Mouse (Mus musculus) B cell, adult (primary cell): Measurements from ENCODE around the gene Gigyf2. TPM values are rescaled to one million over a fixed set of nuclear protein-coding genes. Genes with fewer than 3 reads are reported as not detected.

ENCODE experiments used
- total RNA-seq: library from RNA; stranded (reverse); gene quantifications from 4 replicates; pipeline ENCODE4 v1.2.4, GENCODE M21; 2023; ENCODE audit not compliant: inconsistent age

Gene Gigyf2
- 118 to 131 TPM (median 124 TPM) in 4 replicates for total RNA-seq

GRCm38 (mm10) chr1:87326742-87327163 is at the start of gene Gigyf2:
Gigyf2 (plus strand) TSS chr1:87326998.

GRCm38 (mm10) chr1:87394594-87394993 is 67.8 kb downstream of the Gigyf2 start, which contains the start of gene Kcnj13:
Kcnj13 (minus strand) TSS chr1:87394729.

DNA sequence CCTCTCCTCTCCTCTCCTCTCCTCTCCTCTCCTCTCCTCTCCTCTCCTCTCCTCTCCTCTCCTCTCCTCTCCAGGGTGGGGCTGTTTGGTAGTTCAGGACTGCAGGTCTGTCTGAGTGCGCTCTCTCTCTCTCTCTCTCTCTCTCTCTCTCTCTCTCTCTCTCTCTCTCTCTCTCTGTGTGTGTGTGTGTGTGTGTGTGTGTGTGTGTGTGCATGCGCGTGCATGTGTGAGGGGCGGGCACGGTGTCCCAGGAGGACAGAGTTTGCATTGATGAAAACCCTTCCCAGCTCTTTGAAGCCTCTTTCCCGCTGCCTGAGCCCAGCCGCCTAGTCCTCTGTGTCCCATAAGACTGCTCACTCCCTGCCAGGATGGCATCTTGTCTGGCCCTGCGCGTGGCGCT is 143.2 kb downstream of the Gigyf2 start, which contains the start of gene Snorc:
Snorc (plus strand) TSS at position 301 of the 400 bp plus-strand sequence.

Other genes starting within 250 kb of the Gigyf2 start
- not detected in 4 replicates for gene Alppl2, start 237.1 kb upstream of the Gigyf2 start, total RNA-seq
- gene Alpi, start 225.4 kb upstream of the Gigyf2 start, total RNA-seq: not detected in 4 replicates
- not detected in 4 replicates for gene Akp3, start 202.0 kb upstream of the Gigyf2 start, total RNA-seq
- gene Ecel1, start 170.5 kb upstream of the Gigyf2 start, total RNA-seq: not detected in 4 replicates
- gene Prss56, start 143.7 kb upstream of the Gigyf2 start, total RNA-seq: not detected in 4 replicates
- gene Chrnd, start 136.4 kb upstream of the Gigyf2 start, total RNA-seq: not detected in 4 replicates
- gene Chrng, start 122.3 kb upstream of the Gigyf2 start, total RNA-seq: not detected in 4 replicates
- gene Eif4e2, start 113.1 kb upstream of the Gigyf2 start, total RNA-seq: 97.9 to 113 TPM (median 103 TPM) in 4 replicates
- 0.39 TPM in 1 of 4 replicates, not detected in the others for gene Efhd1, start 62.6 kb upstream of the Gigyf2 start, total RNA-seq
- gene Kcnj13, start 67.7 kb downstream of the Gigyf2 start, total RNA-seq: not detected in 4 replicates
- gene Snorc, start 143.3 kb downstream of the Gigyf2 start, total RNA-seq: not detected in 4 replicates
- gene Neu2, start 182.9 kb downstream of the Gigyf2 start, total RNA-seq: not detected in 4 replicates
- not detected in 4 replicates for gene Ngef, start 246.9 kb downstream of the Gigyf2 start, total RNA-seq